Mouse (Mus musculus) liver, adult 2 months (tissue): ENCODE data around the gene Dguok. TPM values are rescaled to one million over a fixed set of nuclear protein-coding genes. Genes with fewer than 3 reads are reported as not detected.
A peak's percentile ranks its signal among the peaks of the same experiment; 100 is the strongest.

Experiments
- DNase-seq: peaks from one replicate; pipeline ENCODE4 v3.0.0-alpha.2; 2011; ENCODE audit warnings: low read depth, low spot score; ENCODE audit errors: extremely low read depth
- H3K27ac ChIP-seq: fragments of 200-500 bp; replicated peaks from 2 replicates; pipeline ENCODE4 v1.5.1; 2012; ENCODE audit warnings: low read depth, mild to moderate bottlenecking, control low read depth, inconsistent platforms, low read length; ENCODE audit not compliant: insufficient read depth
- H3K27me3 ChIP-seq: fragments of 200-500 bp; 2 replicates; pipeline ENCODE4 v1.6.1; 2012; ENCODE audit warnings: mild to moderate bottlenecking, moderate library complexity, low read length, inconsistent platforms; ENCODE audit not compliant: control insufficient read depth, insufficient read depth
- H3K36me3 ChIP-seq: fragments of 200-500 bp; 2 replicates; pipeline ENCODE4 v1.6.1; 2012; ENCODE audit warnings: low read length, inconsistent platforms; ENCODE audit not compliant: control insufficient read depth, insufficient read depth
- H3K4me1 ChIP-seq: fragments of 200-500 bp; 2 replicates; pipeline ENCODE4 v1.6.1; 2011; ENCODE audit warnings: low read length; ENCODE audit not compliant: control insufficient read depth, insufficient read depth
- H3K4me3 ChIP-seq: fragments of 200-500 bp; 2 replicates; pipeline ENCODE4 v1.5.1; 2011; ENCODE audit warnings: low read depth, mild to moderate bottlenecking, control low read depth, low read length, moderate library complexity; ENCODE audit not compliant: insufficient read depth
- H3K79me2 ChIP-seq: fragments of 200-500 bp; 2 replicates; pipeline ENCODE4 v1.6.1; 2012; ENCODE audit warnings: inconsistent platforms, mild to moderate bottlenecking, low read length, moderate library complexity; ENCODE audit not compliant: control insufficient read depth, insufficient read depth
- H3K9ac ChIP-seq: fragments of 200-500 bp; 2 replicates; pipeline ENCODE4 v1.6.1; 2012; ENCODE audit warnings: low read depth, mild to moderate bottlenecking, control low read depth, inconsistent platforms, low read length
- CTCF ChIP-seq: fragments of 200-500 bp; IDR thresholded peaks from 2 replicates; pipeline ENCODE4 v1.5.1; 2011; ENCODE audit warnings: low read depth, low read length, control low read depth
- POLR2A ChIP-seq: fragments of 200-500 bp; IDR thresholded peaks from 2 replicates; pipeline ENCODE4 v1.6.1; 2011; ENCODE audit warnings: low read length, control low read depth; ENCODE audit not compliant: insufficient read depth; ENCODE audit errors: extremely low read depth
- WGBS: fragments of 180-500 bp; shearing (Covaris S2); methylation state at CpG from one replicate; pipeline ENCODE4 v1.1.7; 2018; 5-methylcytosine and 5-hydroxymethylcytosine counted together
- polyA plus RNA-seq: library from polyadenylated mRNA; depleted of rRNA; stranded (reverse); fragments of >200 nt; gene quantifications from 2 replicates; pipeline ENCODE4 v1.2.3, GENCODE M21; 2012; rRNA removed
- total RNA-seq: library from RNA; depleted of rRNA; stranded (reverse); fragments of >200 nt; gene quantifications from 2 replicates; pipeline ENCODE4 v1.2.3, GENCODE M21; 2014; rRNA removed

Dguok gene
- total and polyA plus RNA-seq, 2 experiments, result 17.4 to 23.5 TPM

DNA sequence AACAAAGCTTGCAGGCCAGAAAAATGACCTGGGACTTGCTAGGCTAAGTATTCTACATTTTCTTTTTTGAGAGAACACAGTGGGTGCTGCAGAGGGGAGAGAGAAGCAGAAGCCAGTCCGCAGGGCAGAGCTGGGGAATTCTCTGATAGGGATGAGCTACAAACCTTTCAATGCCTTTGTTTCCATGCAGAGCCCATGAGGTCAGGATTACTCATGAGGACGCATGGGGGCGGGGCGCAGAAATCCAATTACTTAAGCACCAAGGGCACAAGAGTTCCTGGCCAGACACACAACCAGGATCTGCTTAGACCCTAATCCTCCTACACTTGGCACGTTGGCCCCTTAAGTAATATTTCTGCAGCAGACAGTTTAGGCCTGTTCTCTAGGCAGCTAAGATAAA is 71.6 kb downstream of the Dguok start:
- H3K27ac ChIP-seq, result no peak overlapping the region
- H3K79me2 ChIP-seq, result peaks cover 41% of the 10 kb centered on the region
- H3K4me1 ChIP-seq, result peaks cover 3% of the 10 kb centered on the region
- peaks cover 4% of the 10 kb centered on the region; the same call in 1 of the 2 replicates for H3K36me3 ChIP-seq
- H3K4me3 ChIP-seq, result no peak overlapping the region
- H3K27me3 ChIP-seq, result no peaks in the 10 kb centered on the region
- no peak overlapping the region for H3K9ac ChIP-seq
- no peak for TF ChIP-seq POLR2A
- no peak for TF ChIP-seq CTCF
- WGBS, result 72% methylated on average over 5 of the region's 5 CpGs
- DNase-seq, result no peak

DNA sequence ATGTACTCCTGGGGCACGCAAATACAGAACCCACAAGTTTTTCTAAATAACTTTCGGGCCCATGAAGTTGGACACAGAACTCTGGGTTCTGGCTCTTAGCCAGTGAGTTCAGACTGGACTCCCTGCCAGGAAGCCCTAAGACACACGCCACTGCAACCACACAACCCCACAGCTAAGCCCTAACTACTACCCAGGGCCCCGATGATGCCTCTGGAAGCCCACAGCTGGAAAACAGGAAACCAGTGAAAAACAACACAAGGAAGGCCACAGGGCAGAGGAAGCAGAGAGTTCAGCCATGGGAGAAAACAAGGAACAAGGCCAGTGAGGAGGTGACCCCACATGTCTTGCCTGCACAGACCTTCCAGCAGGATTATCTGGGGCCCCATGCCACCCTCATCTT is 73.2 kb downstream of the Dguok start:
- Histone ChIP-seq H3K27me3 (no peaks in the 10 kb centered on the region), H3K4me3 (no peak overlapping the region), H3K79me2 (peaks cover 35% of the 10 kb centered on the region; the same call in 1 of the 2 replicates), H3K4me1 (peaks cover 3% of the 10 kb centered on the region), H3K9ac (no peak overlapping the region), H3K36me3 (peaks cover 4% of the 10 kb centered on the region; the same call in 1 of the 2 replicates), H3K27ac (peak overlapping the region; percentile 55; the same call in 1 of the 2 replicates)
- DNase-seq, result no peak
- TF ChIP-seq POLR2A (no peak), CTCF (no peak)
- 43% methylated on average over 4 of the region's 4 CpGs for WGBS

DNA sequence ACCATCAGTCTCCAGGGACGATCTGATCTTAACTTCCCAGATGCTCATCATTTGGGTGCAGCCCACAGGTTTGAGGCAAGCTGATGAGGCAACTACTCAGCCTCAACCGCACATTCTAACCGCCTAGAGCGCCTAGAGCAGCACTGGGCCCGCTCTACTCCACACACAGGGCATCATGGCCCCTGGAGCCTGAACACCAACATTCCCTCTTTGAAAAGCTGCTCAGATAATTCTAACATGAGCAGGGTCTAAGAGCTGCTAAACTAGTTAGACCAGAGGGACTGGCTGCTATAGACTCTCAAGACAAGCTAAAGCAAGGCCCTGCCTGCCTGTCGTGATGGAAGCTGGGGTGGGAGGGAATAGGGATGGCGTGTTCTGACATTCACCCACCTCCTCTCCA is 73.8 kb downstream of the Dguok start:
- WGBS, result 83% methylated on average over 7 of the region's 7 CpGs
- TF ChIP-seq POLR2A, result no peak
- no peak for TF ChIP-seq CTCF
- no peak overlapping the region for H3K4me3 ChIP-seq
- H3K27me3 ChIP-seq, result no peaks in the 10 kb centered on the region
- H3K4me1 ChIP-seq, result peaks cover 6% of the 10 kb centered on the region
- no peak overlapping the region for H3K9ac ChIP-seq
- H3K27ac ChIP-seq, result no peak overlapping the region
- DNase-seq, result no peak
- peaks cover 4% of the 10 kb centered on the region; the same call in 1 of the 2 replicates for H3K36me3 ChIP-seq
- H3K79me2 ChIP-seq, result peaks cover 38% of the 10 kb centered on the region; the same call in 1 of the 2 replicates

Other genes with a start within 250 kb of the Dguok start
- 0.83 and 1.6 TPM in 2 replicates for gene Mthfd2, start 181.1 kb downstream of the Dguok start, total RNA-seq
- 0.98 and 1.1 TPM in 2 replicates for gene Mthfd2, start 181.1 kb downstream of the Dguok start, polyA plus RNA-seq
- 35.2 and 40.4 TPM in 2 replicates for gene Mob1a, start 181.0 kb downstream of the Dguok start, total RNA-seq
- gene Mob1a, start 181.0 kb downstream of the Dguok start, polyA plus RNA-seq, result 11.6 and 11.9 TPM in 2 replicates
- gene Bola3, start 157.8 kb downstream of the Dguok start, total RNA-seq, result 26.4 and 47.1 TPM in 2 replicates
- 144 and 246 TPM in 2 replicates for gene Bola3, start 157.8 kb downstream of the Dguok start, polyA plus RNA-seq
- 4.6 and 6.6 TPM in 2 replicates for gene Tet3, start 47.9 kb downstream of the Dguok start, total RNA-seq
- gene Tet3, start 47.9 kb downstream of the Dguok start, polyA plus RNA-seq, result 3.5 and 4.5 TPM in 2 replicates
- gene Actg2, start 29.3 kb upstream of the Dguok start, total RNA-seq, result 0.28 and 0.40 TPM in 2 replicates
- 1.1 and 1.2 TPM in 2 replicates for gene Actg2, start 29.3 kb upstream of the Dguok start, polyA plus RNA-seq
- gene Stambp, start 65.8 kb upstream of the Dguok start, total RNA-seq, result 7.4 and 9.3 TPM in 2 replicates
- 5.8 and 6.9 TPM in 2 replicates for gene Stambp, start 65.8 kb upstream of the Dguok start, polyA plus RNA-seq
- 116 and 171 TPM in 2 replicates for gene Clec4f, start 149.2 kb upstream of the Dguok start, total RNA-seq
- gene Clec4f, start 149.2 kb upstream of the Dguok start, polyA plus RNA-seq, result 37.8 and 52.3 TPM in 2 replicates
- 3.4 and 3.7 TPM in 2 replicates for gene Cd207, start 170.9 kb upstream of the Dguok start, total RNA-seq
- 0.93 and 1.1 TPM in 2 replicates for gene Cd207, start 170.9 kb upstream of the Dguok start, polyA plus RNA-seq
- not detected in 2 replicates for gene Vax2, start 204.3 kb upstream of the Dguok start, total RNA-seq
- gene Vax2, start 204.3 kb upstream of the Dguok start, polyA plus RNA-seq, result not detected in 2 replicates
- not detected in 2 replicates for gene Atp6v1b1, start 236.0 kb upstream of the Dguok start, total RNA-seq
- not detected in 2 replicates for gene Atp6v1b1, start 236.0 kb upstream of the Dguok start, polyA plus RNA-seq